Mouse (Mus musculus) heart, embryonic 12.5 days (tissue): ENCODE results near the gene Heatr5a. TPM values are rescaled to one million over a fixed set of nuclear protein-coding genes. Genes with fewer than 3 reads are reported as not detected.

ENCODE experiments used
- ATAC-seq: fragments of 200-750 bp; cut with Nextera tagmentation; 2 replicates; pipeline ENCODE4 v1.8.0; 2017; ENCODE audit warnings: moderate TSS enrichment, moderate library complexity; ENCODE audit not compliant: insufficient number of reproducible peaks, low FRiP score
- H3K27ac ChIP-seq: fragments of 300-500 bp; sonication (generic); 2 replicates; pipeline ENCODE4 v1.5.1; 2016; ENCODE audit warnings: mild to moderate bottlenecking, moderate library complexity; ENCODE audit not compliant: poor library complexity, severe bottlenecking
- H3K27me3 ChIP-seq: fragments of 300-500 bp; sonication (generic); replicated peaks from 2 replicates; pipeline ENCODE4 v1.6.1; 2016; ENCODE audit warnings: mild to moderate bottlenecking, moderate library complexity
- H3K36me3 ChIP-seq: fragments of 300-500 bp; sonication (generic); 2 replicates; pipeline ENCODE4 v1.6.1; 2016; ENCODE audit warnings: mild to moderate bottlenecking, moderate library complexity
- H3K4me1 ChIP-seq: fragments of 300-500 bp; sonication (generic); replicated peaks from 2 replicates; pipeline ENCODE4 v1.6.1; 2016; ENCODE audit warnings: mild to moderate bottlenecking
- H3K4me2 ChIP-seq: fragments of 300-500 bp; sonication (generic); 2 replicates; pipeline ENCODE4 v1.6.1; 2016; ENCODE audit warnings: mild to moderate bottlenecking, moderate library complexity
- H3K4me3 ChIP-seq: fragments of 300-500 bp; sonication (generic); 2 replicates; pipeline ENCODE4 v1.5.1; 2016; ENCODE audit warnings: mild to moderate bottlenecking
- H3K9ac ChIP-seq: fragments of 300-500 bp; sonication (generic); 2 replicates; pipeline ENCODE4 v1.6.1; 2016; ENCODE audit warnings: mild to moderate bottlenecking, moderate library complexity
- H3K9me3 ChIP-seq: fragments of 300-500 bp; sonication (generic); replicated peaks from 2 replicates; pipeline ENCODE4 v1.6.1; 2016; ENCODE audit warnings: mild to moderate bottlenecking, moderate library complexity
- WGBS: fragments of 180-500 bp; shearing (Covaris S2); methylation state at CpG from one replicate; pipeline ENCODE4 v1.1.7; 2016; 5-methylcytosine and 5-hydroxymethylcytosine counted together
- polyA plus RNA-seq: library from polyadenylated mRNA; unstranded; fragments of >200 nt; fragmentation: Nextera tagmentation; extraction: Ambion mirVana; gene quantifications from 2 replicates; pipeline ENCODE4 v1.2.1, GENCODE M21; 2016

Gene Heatr5a
- polyA plus RNA-seq, 1 experiment from 2014 or later = 13.3 TPM

GRCm38 (mm10) chr12:51843576-51844520 lies 127.3 kb downstream of the Heatr5a start:
- peaks cover 20% of the 10 kb centered on the region for H3K4me1 ChIP-seq
- H3K4me2 ChIP-seq = peak overlapping the region; percentile 85
- peak overlapping the region; percentile 95 for H3K27ac ChIP-seq
- H3K4me3 ChIP-seq = peak overlapping the region; percentile 72
- no peaks in the 10 kb centered on the region for H3K9me3 ChIP-seq
- ATAC-seq = no peak
- H3K27me3 ChIP-seq = no peaks in the 10 kb centered on the region
- WGBS = 27% methylated on average over 15 of the region's 15 CpGs
- no peaks in the 10 kb centered on the region for H3K36me3 ChIP-seq
- H3K9ac ChIP-seq = peak overlapping the region; percentile 84; the same call in 1 of the 2 replicates

GRCm38 (mm10) chr12:51842081-51842864 lies 128.8 kb downstream of the Heatr5a start:
- Histone ChIP-seq H3K27ac (peak overlapping the region; percentile 58; the same call in 1 of the 2 replicates), H3K4me3 (no peak overlapping the region), H3K9ac (no peak overlapping the region), H3K36me3 (no peaks in the 10 kb centered on the region), H3K9me3 (no peaks in the 10 kb centered on the region), H3K27me3 (no peaks in the 10 kb centered on the region), H3K4me1 (peaks cover 20% of the 10 kb centered on the region), H3K4me2 (no peak overlapping the region)
- ATAC-seq = peak; percentile 58; the same call in 1 of the 2 replicates
- WGBS = 41% methylated on average over 6 of the region's 6 CpGs

GRCm38 (mm10) chr12:51839856-51840255 lies 131.3 kb downstream of the Heatr5a start:
- Histone ChIP-seq H3K4me2 (no peak overlapping the region), H3K27me3 (no peaks in the 10 kb centered on the region), H3K9ac (no peak overlapping the region), H3K4me3 (no peak overlapping the region), H3K4me1 (peaks cover 20% of the 10 kb centered on the region), H3K9me3 (no peaks in the 10 kb centered on the region), H3K27ac (no peak overlapping the region), H3K36me3 (no peaks in the 10 kb centered on the region)
- ATAC-seq = no peak
- 92% methylated on average over 1 of the region's 1 CpGs for WGBS

GRCm38 (mm10) chr12:51835219-51835618 lies 135.9 kb downstream of the Heatr5a start:
- H3K27ac ChIP-seq = no peak overlapping the region
- no peaks in the 10 kb centered on the region for H3K36me3 ChIP-seq
- H3K4me2 ChIP-seq = no peak overlapping the region
- no peak for ATAC-seq
- no peaks in the 10 kb centered on the region for H3K9me3 ChIP-seq
- H3K9ac ChIP-seq = no peak overlapping the region
- no peak overlapping the region for H3K4me3 ChIP-seq
- WGBS = 55% methylated on average over 3 of the region's 3 CpGs
- H3K4me1 ChIP-seq = peaks cover 3% of the 10 kb centered on the region; the same call in 1 of the 2 replicates
- no peaks in the 10 kb centered on the region for H3K27me3 ChIP-seq

GRCm38 (mm10) chr12:51831931-51832330 lies 139.2 kb downstream of the Heatr5a start:
- Histone ChIP-seq H3K4me2 (peak overlapping the region; percentile 64), H3K4me1 (peaks cover 14% of the 10 kb centered on the region), H3K27me3 (no peaks in the 10 kb centered on the region), H3K36me3 (no peaks in the 10 kb centered on the region), H3K9me3 (no peaks in the 10 kb centered on the region), H3K27ac (no peak overlapping the region), H3K4me3 (no peak overlapping the region), H3K9ac (no peak overlapping the region)
- no peak for ATAC-seq
- WGBS = 81% methylated on average over 13 of the region's 13 CpGs

- Histone ChIP-seq H3K4me3 (no peak overlapping the region), H3K36me3 (no peaks in the 10 kb centered on the region), H3K4me2 (peak overlapping the region; percentile 64), H3K9ac (no peak overlapping the region), H3K4me1 (peaks cover 14% of the 10 kb centered on the region), H3K9me3 (no peaks in the 10 kb centered on the region), H3K27ac (no peak overlapping the region), H3K27me3 (no peaks in the 10 kb centered on the region)
- 87% methylated on average over 3 of the region's 3 CpGs for WGBS
- no peak for ATAC-seq
These were observed 139.8 kb downstream of the Heatr5a start for GRCm38 (mm10) chr12:51831296-51831695.

- 90% methylated on average over 1 of the region's 1 CpGs for whole genome bisulfite sequencing
- Histone ChIP-seq H3K27me3 (no peaks in the 10 kb centered on the region), H3K4me2 (peak overlapping the region; percentile 64), H3K4me1 (peaks cover 14% of the 10 kb centered on the region), H3K4me3 (peak overlapping the region; percentile 92), H3K27ac (peak overlapping the region; percentile 98), H3K9me3 (no peaks in the 10 kb centered on the region), H3K36me3 (peaks cover 3% of the 10 kb centered on the region; the same call in 1 of the 2 replicates), H3K9ac (no peak overlapping the region)
- no peak for ATAC-seq
These were observed 140.4 kb downstream of the Heatr5a start for GRCm38 (mm10) chr12:51830671-51831070.

GRCm38 (mm10) chr12:51830077-51830402 lies 141.1 kb downstream of the Heatr5a start:
- Histone ChIP-seq H3K4me2 (peak overlapping the region; percentile 64), H3K9ac (peak overlapping the region; percentile 97), H3K36me3 (peaks cover 8% of the 10 kb centered on the region), H3K27me3 (no peaks in the 10 kb centered on the region), H3K27ac (peak overlapping the region; percentile 98), H3K4me1 (peaks cover 14% of the 10 kb centered on the region), H3K4me3 (peak overlapping the region; percentile 92), H3K9me3 (no peaks in the 10 kb centered on the region)
- 0 out of 2 replicates have a peak, but pooled peaks have one; percentile 0 for ATAC-seq
- 2% methylated on average over 12 of the region's 12 CpGs for WGBS

GRCm38 (mm10) chr12:51829290-51830076 lies 141.6 kb downstream of the Heatr5a start, which contains the start of gene Hectd1:
Gene Hectd1, minus strand, starts transcription at chr12:51829536.
- Histone ChIP-seq H3K4me3 (peak within 1 kb of the TSS; percentile 92), H3K9ac (peak within 1 kb of the TSS; percentile 97), H3K4me1 (peaks cover 14% of the 10 kb centered on the region), H3K9me3 (no peaks in the 10 kb centered on the region), H3K36me3 (peaks cover 13% of the 10 kb centered on the region), H3K27me3 (no peaks in the 10 kb centered on the region), H3K27ac (peak within 1 kb of the TSS; percentile 98), H3K4me2 (peak within 1 kb of the TSS; percentile 64)
- under 1% methylated on average over 111 of the region's 114 CpGs for WGBS
- ATAC-seq = peak; percentile 93

GRCm38 (mm10) chr12:51828716-51829289 lies 142.3 kb downstream of the Heatr5a start:
- Histone ChIP-seq H3K4me3 (peak overlapping the region; percentile 92), H3K27me3 (no peaks in the 10 kb centered on the region), H3K27ac (peak overlapping the region; percentile 98), H3K4me2 (peak overlapping the region; percentile 64), H3K9ac (peak overlapping the region; percentile 97), H3K9me3 (no peaks in the 10 kb centered on the region), H3K36me3 (peaks cover 18% of the 10 kb centered on the region), H3K4me1 (peaks cover 14% of the 10 kb centered on the region)
- WGBS = under 1% methylated on average over 58 of the region's 66 CpGs
- ATAC-seq = peak; percentile 9
